Mouse (Mus musculus) urinary bladder, adult 2 months (tissue): Measurements from ENCODE around the gene Gm17631. TPM values are rescaled to one million over a fixed set of nuclear protein-coding genes. Genes with fewer than 3 reads are reported as not detected.
"Not testable (repeated sequence)": the region's sequence is repeated elsewhere in the genome, so short reads cannot be mapped to it uniquely, and the experiment has no call there.

Experiments
- DNase-seq: peaks from one replicate; pipeline ENCODE4 v3.0.0; 2022; ENCODE audit warnings: low spot score
- polyA plus RNA-seq: library from polyadenylated mRNA; depleted of rRNA; stranded (reverse); fragments of >200 nt; gene quantifications from 2 replicates; pipeline ENCODE4 v1.2.3, GENCODE M21; 2012; rRNA removed

Gene Gm17631
- polyA plus RNA-seq, result not detected in 2 replicates

- not testable (repeated sequence) for DNase-seq
These were observed at the start of gene Gm17631 for GRCm38 (mm10) chr6:129862349-129862748. TSS of gene Gm17631 (plus strand) at chr6:129862649.

GRCm38 (mm10) chr6:129817731-129818130 lies 44.7 kb upstream of the Gm17631 start:
- no peak for DNase-seq

DNA sequence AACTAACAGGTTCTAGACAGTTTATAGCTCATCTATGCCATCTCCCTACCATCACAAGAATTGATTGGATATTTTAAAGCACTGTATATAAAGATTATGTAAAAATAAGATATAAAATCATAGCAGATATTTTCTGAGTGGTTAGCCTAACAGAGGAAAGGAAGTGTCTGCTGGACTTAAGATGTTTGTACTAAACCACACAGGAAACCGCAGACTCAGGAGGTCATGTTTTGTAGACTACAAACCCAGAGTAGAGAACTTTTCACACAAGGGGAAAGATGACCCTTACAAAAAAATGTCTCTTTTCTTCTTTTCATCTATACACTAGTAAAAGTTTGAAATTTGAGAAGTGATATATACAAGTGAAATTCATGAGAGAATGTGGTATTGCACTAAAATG lies 38.4 kb upstream of the Gm17631 start:
- no peak for DNase-seq

DNA sequence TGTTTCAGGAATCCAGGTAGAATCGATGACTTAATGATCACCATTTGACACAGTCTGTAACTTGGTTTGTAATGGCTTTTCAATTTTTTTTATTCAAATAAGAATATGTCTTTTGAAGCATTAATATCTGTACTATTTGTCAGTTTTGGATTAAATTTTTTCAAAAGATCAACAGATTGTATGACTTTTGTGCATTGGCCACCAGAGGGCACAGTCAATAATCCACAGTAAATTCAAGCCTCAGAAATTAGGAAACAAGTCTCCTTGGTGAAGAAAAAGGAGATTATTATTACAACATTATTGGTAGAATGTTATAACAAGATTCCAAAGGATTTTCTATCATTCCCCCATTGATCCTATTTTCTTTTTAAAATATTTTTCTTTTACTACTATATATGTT lies 36.9 kb upstream of the Gm17631 start:
- no peak for DNase-seq

DNA sequence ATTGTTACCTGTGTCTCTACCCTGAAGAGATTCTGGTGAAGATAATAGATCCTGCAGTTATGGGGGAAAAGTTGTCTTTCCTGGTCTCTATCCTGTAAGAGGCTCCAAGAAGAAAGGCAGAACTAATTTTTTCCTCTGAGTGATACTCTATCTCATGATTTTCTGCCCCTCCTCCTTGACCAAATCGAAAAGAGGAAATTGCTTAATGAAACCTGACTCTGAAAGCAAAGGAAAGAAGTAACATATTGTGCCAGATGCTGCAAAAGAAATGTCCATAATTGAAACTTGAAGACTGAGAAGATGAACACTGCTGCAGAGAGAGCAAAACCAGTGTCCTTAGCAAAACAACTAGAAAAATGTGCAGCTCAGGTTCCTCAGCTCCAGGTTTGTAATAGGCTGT lies 14.1 kb downstream of the Gm17631 start, which contains the start of gene Klra17:
Gene Klra17 (minus strand): TSS at position 124 of the 400 bp plus-strand sequence.
- no peak for DNase-seq

DNA sequence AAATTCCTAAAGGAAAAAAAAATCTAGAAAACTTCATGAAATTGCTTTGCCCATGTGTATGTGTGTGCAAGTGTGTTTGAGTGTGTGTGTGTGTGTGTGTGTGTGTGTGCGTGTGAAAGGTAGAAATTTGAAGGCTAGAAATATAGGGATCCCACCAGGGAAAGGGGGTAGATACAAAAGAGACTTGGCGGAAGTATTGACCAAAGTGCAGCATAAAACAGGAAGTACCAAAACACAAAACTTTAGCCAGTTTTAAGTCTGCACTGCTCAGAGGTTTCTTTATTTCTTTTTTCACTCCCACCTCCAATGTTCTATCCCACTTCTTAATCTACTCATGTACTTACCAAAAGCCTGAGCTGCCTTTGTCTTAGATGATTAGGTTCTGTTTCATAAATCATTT lies 20.1 kb downstream of the Gm17631 start:
- DNase-seq, result no peak

Other genes starting within 250 kb of the Gm17631 start
- gene Klrk1, start 238.8 kb upstream of the Gm17631 start, polyA plus RNA-seq, result 3.7 and 4.9 TPM in 2 replicates
- 0.25 TPM in 1 of 2 replicates, not detected in the other for gene Klrc3, start 219.3 kb upstream of the Gm17631 start, polyA plus RNA-seq
- 0.34 and 0.44 TPM in 2 replicates for gene Klrc2, start 202.0 kb upstream of the Gm17631 start, polyA plus RNA-seq
- gene Klrc1, start 183.7 kb upstream of the Gm17631 start, polyA plus RNA-seq, result 0.50 and 0.55 TPM in 2 replicates
- 0.40 and 0.41 TPM in 2 replicates for gene Klri1, start 145.5 kb upstream of the Gm17631 start, polyA plus RNA-seq
- gene Klri2, start 122.2 kb upstream of the Gm17631 start, polyA plus RNA-seq, result 0.19 TPM in 2 replicates
- gene Gm156, start 78.4 kb upstream of the Gm17631 start, polyA plus RNA-seq, result not detected in 2 replicates
- 0.04 and 0.07 TPM in 2 replicates for gene Klra17, start 14.0 kb downstream of the Gm17631 start, polyA plus RNA-seq
- gene Klra5, start 55.0 kb downstream of the Gm17631 start, polyA plus RNA-seq, result 0.07 TPM in 1 of 2 replicates, not detected in the other
- gene Klra6, start 164.3 kb downstream of the Gm17631 start, polyA plus RNA-seq, result 0.06 TPM in 1 of 2 replicates, not detected in the other
- 0.30 and 0.86 TPM in 2 replicates for gene Klra4, start 204.6 kb downstream of the Gm17631 start, polyA plus RNA-seq